Mouse (Mus musculus) olfactory bulb, adult 2 months (tissue): Measurements from ENCODE around the gene Creb5.

Experiments
- CTCF ChIP-seq: fragments of 200-500 bp; IDR thresholded peaks from 2 replicates; pipeline ENCODE4 v1.5.1; 2012; ENCODE audit warnings: low read depth, mild to moderate bottlenecking, low read length, moderate library complexity; ENCODE audit not compliant: insufficient read depth
- POLR2A ChIP-seq: fragments of 200-500 bp; IDR thresholded peaks from 2 replicates; pipeline ENCODE4 v1.6.1; 2012; ENCODE audit warnings: mild to moderate bottlenecking, low read depth, low read length, moderate library complexity; ENCODE audit not compliant: insufficient read depth

- TF ChIP-seq CTCF (no peak), POLR2A (no peak)
These were observed 273.9 kb downstream of the Creb5 start for GRCm38 (mm10) chr6:53560928-53561327.
